Mouse (Mus musculus): Measurements from ENCODE around the gene Guca1a. TPM values are rescaled to one million over a fixed set of nuclear protein-coding genes. Genes with fewer than 3 reads are reported as not detected.

The Guca1a gene
- polyA plus RNA-seq, 1 experiment from 2014 or later: 1.1 TPM

DNA sequence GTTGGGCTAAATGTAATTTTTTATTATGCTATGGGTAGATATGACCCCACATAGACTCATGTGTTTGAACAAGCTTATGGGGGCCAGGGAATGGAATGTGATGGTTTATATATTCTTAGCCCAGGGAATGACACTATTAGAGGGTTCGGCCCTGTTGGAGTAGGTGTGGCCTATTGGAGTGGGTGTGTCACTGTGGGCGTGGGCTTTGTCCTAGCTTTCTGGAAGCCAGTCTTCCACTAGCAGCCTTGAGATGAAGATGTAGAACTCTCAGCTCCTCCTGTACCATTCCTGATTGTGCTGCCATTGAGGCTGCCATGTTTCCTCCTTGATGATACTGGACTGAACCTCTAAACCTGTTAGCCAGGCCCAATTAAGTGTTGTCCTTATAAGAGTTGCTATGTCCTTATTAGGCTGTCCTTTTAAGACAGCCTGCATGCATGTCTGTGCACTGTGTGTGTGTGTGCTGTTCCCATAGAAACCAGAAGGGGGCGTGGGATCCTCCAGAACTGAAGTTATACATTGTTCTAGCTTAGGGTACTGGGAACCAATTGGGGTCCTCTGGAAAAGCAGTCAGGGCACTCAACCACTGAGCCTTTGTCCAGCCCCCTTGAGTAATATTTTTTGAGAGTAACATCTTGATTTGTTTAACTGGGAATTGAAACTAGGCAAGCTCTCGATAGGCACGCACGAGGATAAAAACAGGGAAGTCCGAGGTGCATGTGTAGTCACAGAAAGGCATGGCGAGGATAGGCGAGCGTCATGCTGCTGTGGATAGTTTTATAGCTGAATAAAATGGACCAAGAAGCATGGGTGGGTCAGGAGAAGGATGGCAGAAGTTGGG, 7.6 kb upstream of the Guca1a start:
- no peaks in the 10 kb centered on the region for H3K36me3 ChIP-seq
- peaks cover 28% of the 10 kb centered on the region for H3K27me3 ChIP-seq (replicated peaks)
- no peak overlapping the region for H3K4me3 ChIP-seq
- WGBS: 66% methylated on average over 10 of the region's 10 CpGs
- H3K4me2 ChIP-seq (replicated peaks): no peak overlapping the region
- no peak overlapping the region for H3K27ac ChIP-seq
- no peaks in the 10 kb centered on the region for H3K9me3 ChIP-seq
- no peak for ATAC-seq (ENCODE audit: low FRiP score, low read depth)
- no peak overlapping the region for H3K9ac ChIP-seq
- peaks cover 6% of the 10 kb centered on the region; the same call in 1 of the 2 replicates for H3K4me1 ChIP-seq

DNA sequence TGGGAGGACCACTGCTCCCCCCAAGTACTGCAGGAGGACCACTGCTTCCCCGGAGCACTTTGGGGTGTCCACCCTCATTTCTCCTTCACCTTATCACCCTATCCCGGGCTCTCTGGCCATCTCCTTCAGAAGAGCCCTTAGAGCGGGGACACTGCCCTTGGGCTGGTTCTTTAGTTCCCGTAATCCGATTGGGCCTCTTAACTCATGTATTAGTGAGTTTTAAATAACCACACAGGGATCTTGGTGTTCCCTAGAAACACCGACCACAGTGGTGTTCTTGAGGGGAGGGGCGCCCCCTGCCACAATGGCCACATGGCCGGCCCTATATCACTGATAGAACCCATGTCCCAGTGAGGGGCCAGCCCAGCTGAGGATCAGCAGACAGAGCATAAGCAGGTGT, 1.3 kb downstream of the Guca1a start:
- Histone ChIP-seq H3K4me2 (replicated peaks) (no peak overlapping the region), H3K27me3 (replicated peaks) (peaks cover 15% of the 10 kb centered on the region), H3K27ac (no peak overlapping the region), H3K4me1 (peaks cover 9% of the 10 kb centered on the region; the same call in 1 of the 2 replicates), H3K4me3 (no peak overlapping the region), H3K9me3 (no peaks in the 10 kb centered on the region), H3K9ac (no peak overlapping the region), H3K36me3 (no peaks in the 10 kb centered on the region)
- no peak for ATAC-seq (ENCODE audit: low FRiP score, low read depth)
- 88% methylated on average over 8 of the region's 8 CpGs for WGBS

DNA sequence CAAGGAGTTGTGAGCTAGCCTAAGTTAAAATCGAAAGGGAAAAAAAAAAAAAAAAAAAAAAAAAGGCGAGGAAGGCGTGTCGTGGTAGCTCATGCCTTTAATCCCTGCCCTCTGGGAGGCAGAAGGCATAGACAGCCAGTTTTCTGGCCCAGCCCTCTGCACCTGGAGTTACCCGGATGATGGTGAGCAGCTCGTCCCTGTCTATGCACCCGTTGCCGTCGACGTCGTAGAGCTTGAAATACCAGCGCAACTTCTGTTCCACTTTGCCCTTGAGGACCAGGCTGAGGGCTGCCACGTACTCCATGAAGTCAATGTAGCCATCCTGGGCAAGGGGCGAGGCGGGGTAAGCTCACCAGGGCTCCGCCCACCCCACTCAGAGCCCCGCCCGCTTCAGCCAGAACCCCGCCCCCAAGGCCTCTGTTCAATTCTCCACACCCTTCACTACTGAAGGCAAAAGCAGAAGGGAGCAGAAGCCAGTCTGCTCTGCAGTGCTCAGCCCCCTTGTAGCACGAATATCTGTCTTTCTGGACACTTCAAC, 4.9 kb downstream of the Guca1a start:
- H3K27ac ChIP-seq: no peak overlapping the region

DNA sequence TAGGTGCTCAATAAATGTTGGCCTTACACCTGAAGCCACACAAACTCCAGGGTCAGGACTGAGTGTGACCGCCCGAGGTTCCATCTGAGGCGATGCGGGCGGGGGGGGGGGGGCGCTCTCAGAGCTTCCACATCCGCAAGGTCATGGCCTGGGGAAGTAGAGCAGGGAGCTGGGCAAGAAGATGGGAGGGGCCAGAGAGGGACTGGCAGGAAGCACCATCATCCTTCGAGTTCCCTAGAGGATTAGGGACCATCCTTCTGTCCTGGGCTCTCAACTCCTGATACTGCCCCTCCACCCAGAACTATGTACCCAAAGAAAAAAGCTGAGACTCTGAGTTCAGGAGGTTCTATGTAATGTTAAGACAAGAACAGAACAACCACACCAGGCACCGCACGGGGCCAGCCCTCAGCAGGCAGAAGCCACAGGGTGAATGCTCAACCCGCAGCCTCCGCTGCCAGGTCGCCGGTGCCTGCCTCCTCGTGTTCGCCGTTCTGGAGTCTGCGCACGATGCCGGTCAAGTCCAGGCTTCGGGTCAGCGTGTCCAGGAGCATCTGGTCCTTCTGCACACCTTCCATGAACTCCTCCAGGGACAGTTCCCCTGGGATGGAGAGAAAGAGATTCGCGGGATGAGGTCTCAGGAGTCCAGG, 6.0 kb downstream of the Guca1a start:
- H3K4me2 ChIP-seq (replicated peaks): peak overlapping the region; percentile 50
- ATAC-seq (ENCODE audit: low FRiP score, low read depth): no peak
- peaks cover 16% of the 10 kb centered on the region for H3K27me3 ChIP-seq (replicated peaks)
- H3K9me3 ChIP-seq: no peaks in the 10 kb centered on the region
- H3K4me1 ChIP-seq: peaks cover 9% of the 10 kb centered on the region; the same call in 1 of the 2 replicates
- H3K4me3 ChIP-seq: peak overlapping the region; percentile 14; the same call in 1 of the 2 replicates
- no peaks in the 10 kb centered on the region for H3K36me3 ChIP-seq
- no peak overlapping the region; the same call in 1 of the 2 replicates for H3K9ac ChIP-seq
- no peak overlapping the region for H3K27ac ChIP-seq
- WGBS: 23% methylated on average over 24 of the region's 24 CpGs

More for the DNA sequence above, 4.9 kb downstream of the Guca1a start:
- Histone ChIP-seq H3K36me3 (no peaks in the 10 kb centered on the region), H3K27me3 (replicated peaks) (peaks cover 16% of the 10 kb centered on the region), H3K4me1 (peaks cover 9% of the 10 kb centered on the region; the same call in 1 of the 2 replicates), H3K4me2 (replicated peaks) (peak overlapping the region; percentile 50), H3K4me3 (peak overlapping the region; percentile 20; the same call in 1 of the 2 replicates), H3K9me3 (no peaks in the 10 kb centered on the region), H3K9ac (no peak overlapping the region)
- ATAC-seq (ENCODE audit: low FRiP score, low read depth): peak; percentile 72
- 4% methylated on average over 19 of the region's 20 CpGs for WGBS

GRCm38 (mm10) chr17:47386649-47387048, 13.7 kb downstream of the Guca1a start:
- no peak for ATAC-seq (ENCODE audit: low FRiP score, low read depth)
- Histone ChIP-seq H3K4me2 (replicated peaks) (no peak overlapping the region), H3K4me3 (no peak overlapping the region), H3K27me3 (replicated peaks) (no peaks in the 10 kb centered on the region; the same call in 1 of the 2 replicates), H3K4me1 (no peaks in the 10 kb centered on the region), H3K9me3 (peaks cover 9% of the 10 kb centered on the region; the same call in 1 of the 2 replicates), H3K27ac (no peak overlapping the region), H3K36me3 (peaks cover 4% of the 10 kb centered on the region), H3K9ac (no peak overlapping the region)
- 57% methylated on average over 4 of the region's 4 CpGs for WGBS

DNA sequence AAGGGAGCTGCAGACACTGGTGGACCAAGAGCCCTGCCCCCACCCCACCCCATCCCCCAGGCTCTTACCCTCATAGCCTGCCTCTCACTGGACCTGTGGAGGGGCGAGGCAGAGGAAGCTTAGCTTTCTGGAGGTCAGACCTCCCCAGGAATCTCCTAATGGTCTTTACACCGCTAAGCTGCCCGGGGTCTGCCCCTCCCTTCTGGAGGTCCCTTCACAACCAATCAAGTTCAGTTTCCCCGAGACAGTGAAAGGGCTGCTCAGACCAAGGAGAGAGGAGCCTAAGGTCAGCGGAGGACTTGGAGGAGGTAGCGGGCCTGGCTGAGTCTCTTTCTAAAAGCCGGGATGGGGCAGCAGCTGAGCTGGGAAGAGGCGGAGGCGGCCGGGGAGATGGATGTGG, 15.2 kb downstream of the Guca1a start, which contains the start of gene Guca1b:
Gene Guca1b (plus strand): TSS at position 249 of the 400 bp plus-strand sequence.
- ATAC-seq (ENCODE audit: low FRiP score, low read depth): no peak
- Histone ChIP-seq H3K4me1 (no peaks in the 10 kb centered on the region), H3K27me3 (replicated peaks) (no peaks in the 10 kb centered on the region; the same call in 1 of the 2 replicates), H3K9me3 (peaks cover 9% of the 10 kb centered on the region; the same call in 1 of the 2 replicates), H3K36me3 (peaks cover 9% of the 10 kb centered on the region), H3K27ac (no peak within 1 kb of the TSS), H3K9ac (no peak within 1 kb of the TSS), H3K4me2 (replicated peaks) (no peak within 1 kb of the TSS), H3K4me3 (no peak within 1 kb of the TSS)
- 43% methylated on average over 10 of the region's 10 CpGs for WGBS

GRCm38 (mm10) chr17:47384064-47384463, 16.3 kb downstream of the Guca1a start:
- Histone ChIP-seq H3K4me3 (no peak overlapping the region), H3K36me3 (peaks cover 19% of the 10 kb centered on the region), H3K27ac (no peak overlapping the region), H3K27me3 (replicated peaks) (no peaks in the 10 kb centered on the region; the same call in 1 of the 2 replicates), H3K9me3 (peaks cover 9% of the 10 kb centered on the region; the same call in 1 of the 2 replicates), H3K9ac (no peak overlapping the region), H3K4me1 (no peaks in the 10 kb centered on the region), H3K4me2 (replicated peaks) (no peak overlapping the region)
- 88% methylated on average over 3 of the region's 3 CpGs for WGBS
- no peak for ATAC-seq (ENCODE audit: low FRiP score, low read depth)

- no peak for ATAC-seq (ENCODE audit: low FRiP score, low read depth)
- no peaks in the 10 kb centered on the region for H3K4me1 ChIP-seq
- H3K9me3 ChIP-seq: peaks cover 9% of the 10 kb centered on the region; the same call in 1 of the 2 replicates
- 90% methylated on average over 4 of the region's 4 CpGs for WGBS
- H3K27me3 ChIP-seq (replicated peaks): no peaks in the 10 kb centered on the region
- H3K4me2 ChIP-seq (replicated peaks): no peak overlapping the region
- no peak overlapping the region for H3K9ac ChIP-seq
- H3K36me3 ChIP-seq: peaks cover 25% of the 10 kb centered on the region
- no peak overlapping the region for H3K27ac ChIP-seq
- no peak overlapping the region for H3K4me3 ChIP-seq
Observed at GRCm38 (mm10) chr17:47383266-47383665, 17.1 kb downstream of the Guca1a start.

DNA sequence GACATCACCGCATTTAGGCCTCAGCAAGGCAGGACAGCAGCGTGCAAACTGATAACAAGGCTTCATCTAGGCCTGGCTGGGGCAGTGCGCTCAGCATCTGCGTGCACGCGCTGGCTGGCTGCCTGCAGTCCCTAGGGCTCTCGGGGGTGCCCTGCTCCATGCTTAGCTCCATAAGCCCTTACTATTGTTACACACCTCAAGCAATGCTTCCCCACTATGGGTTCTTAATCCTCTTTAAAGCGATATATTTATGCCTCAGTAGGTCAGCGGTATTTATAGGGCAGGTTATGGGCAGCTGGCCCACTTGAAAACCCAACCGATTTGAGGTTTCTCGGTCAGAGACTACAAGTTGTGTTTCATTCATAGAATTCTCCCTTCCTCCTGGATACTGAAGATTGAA, 18.5 kb downstream of the Guca1a start:
- 89% methylated on average over 11 of the region's 11 CpGs for WGBS
- no peak overlapping the region for H3K27ac ChIP-seq
- no peak overlapping the region for H3K4me3 ChIP-seq
- H3K36me3 ChIP-seq: peaks cover 38% of the 10 kb centered on the region
- H3K4me2 ChIP-seq (replicated peaks): no peak overlapping the region
- ATAC-seq (ENCODE audit: low FRiP score, low read depth): no peak
- H3K9ac ChIP-seq: no peak overlapping the region
- no peaks in the 10 kb centered on the region for H3K4me1 ChIP-seq
- H3K9me3 ChIP-seq: peaks cover 9% of the 10 kb centered on the region; the same call in 1 of the 2 replicates
- H3K27me3 ChIP-seq (replicated peaks): no peaks in the 10 kb centered on the region

DNA sequence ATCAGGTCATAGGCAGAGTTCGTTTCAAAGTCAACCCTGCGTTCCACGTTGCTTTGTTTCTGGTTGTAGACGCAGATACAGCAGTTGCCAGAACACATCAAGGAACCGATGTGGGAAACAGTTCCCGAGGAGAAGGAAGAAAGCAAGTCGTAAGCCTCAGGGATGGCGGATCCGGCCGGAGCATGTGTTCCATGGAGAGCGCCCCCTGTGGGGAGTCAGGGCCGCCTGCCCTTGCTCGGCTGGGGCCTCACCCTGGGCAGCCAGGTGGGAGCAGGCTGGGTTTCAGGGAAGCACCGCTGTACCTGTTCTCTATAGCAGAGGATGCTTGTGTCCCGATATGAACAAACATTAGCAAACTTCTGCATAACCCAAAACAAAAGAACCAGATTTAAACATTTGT, 22.3 kb downstream of the Guca1a start:
- no peaks in the 10 kb centered on the region for H3K4me1 ChIP-seq
- no peak overlapping the region for H3K4me3 ChIP-seq
- 84% methylated on average over 15 of the region's 15 CpGs for WGBS
- peaks cover 75% of the 10 kb centered on the region for H3K36me3 ChIP-seq
- no peak overlapping the region for H3K4me2 ChIP-seq (replicated peaks)
- H3K9me3 ChIP-seq: no peaks in the 10 kb centered on the region
- ATAC-seq (ENCODE audit: low FRiP score, low read depth): no peak
- no peaks in the 10 kb centered on the region for H3K27me3 ChIP-seq (replicated peaks)
- H3K27ac ChIP-seq: no peak overlapping the region
- no peak overlapping the region for H3K9ac ChIP-seq

DNA sequence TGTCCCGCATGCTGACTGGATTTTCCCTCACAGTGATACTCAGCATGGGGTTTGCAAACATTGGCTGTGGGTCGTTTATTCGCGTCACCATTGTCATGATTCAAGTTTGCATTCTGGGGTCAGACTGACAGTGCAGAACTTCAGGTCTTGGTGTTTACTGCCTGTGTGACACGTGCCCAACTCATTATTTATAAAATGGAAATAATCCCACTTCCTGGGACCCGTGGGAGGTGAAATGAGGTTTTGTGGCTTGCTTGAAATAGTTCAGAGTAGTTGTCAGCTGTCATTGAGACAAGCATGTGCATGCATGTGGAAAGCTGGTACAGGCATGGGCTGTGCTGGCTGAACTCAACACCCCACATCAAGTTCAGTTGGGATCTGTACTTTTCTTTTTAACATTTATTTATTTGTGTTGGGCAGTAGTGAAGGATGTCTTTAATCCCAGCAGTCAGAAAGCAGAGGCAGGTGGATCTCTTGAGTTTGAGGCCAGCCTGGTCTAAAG, 23.6 kb downstream of the Guca1a start:
- Histone ChIP-seq H3K27me3 (replicated peaks) (no peaks in the 10 kb centered on the region), H3K9me3 (no peaks in the 10 kb centered on the region), H3K4me3 (no peak overlapping the region), H3K36me3 (peaks cover 84% of the 10 kb centered on the region), H3K9ac (no peak overlapping the region), H3K4me2 (replicated peaks) (no peak overlapping the region), H3K27ac (no peak overlapping the region), H3K4me1 (no peaks in the 10 kb centered on the region)
- 85% methylated on average over 6 of the region's 6 CpGs for WGBS
- no peak for ATAC-seq (ENCODE audit: low FRiP score, low read depth)

DNA sequence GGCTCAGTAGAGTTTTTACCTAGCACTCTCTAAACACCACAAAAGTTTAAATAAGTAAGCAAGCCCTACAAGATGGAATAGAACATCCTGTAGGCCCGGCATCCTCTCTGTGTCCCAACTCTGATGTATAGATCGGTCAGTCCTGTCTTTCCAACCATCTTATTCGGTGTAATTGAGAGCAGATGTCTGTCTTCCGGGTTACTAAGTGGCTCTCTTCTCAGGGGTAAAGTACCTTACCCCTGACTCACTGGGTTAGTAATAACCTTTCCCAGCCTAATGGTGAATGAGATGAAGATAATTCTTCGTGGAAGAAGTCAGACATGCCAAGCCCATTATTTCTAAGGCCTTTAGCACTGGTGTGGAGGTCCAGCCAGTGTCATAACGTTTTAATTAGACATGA, 26.4 kb downstream of the Guca1a start:
- peaks cover 66% of the 10 kb centered on the region for H3K36me3 ChIP-seq

More for the DNA sequence above, 26.4 kb downstream of the Guca1a start:
- Histone ChIP-seq H3K27ac (no peak overlapping the region), H3K9ac (no peak overlapping the region), H3K4me2 (replicated peaks) (no peak overlapping the region), H3K9me3 (no peaks in the 10 kb centered on the region), H3K27me3 (replicated peaks) (no peaks in the 10 kb centered on the region), H3K4me3 (no peak overlapping the region), H3K4me1 (peaks cover 6% of the 10 kb centered on the region; the same call in 1 of the 2 replicates)
- WGBS: 89% methylated on average over 6 of the region's 6 CpGs
- no peak for ATAC-seq (ENCODE audit: low FRiP score, low read depth)

Measured in neural tube, embryonic 12.5 days (tissue).